Mouse (Mus musculus): ENCODE measurements at regions not wholly inside any gene's neighbourhood (a gene's known extent, or its start where the extent isn't known, plus 50 kb on each side); places are given as distances from the start of the nearest gene placed in this dataset.

DNA sequence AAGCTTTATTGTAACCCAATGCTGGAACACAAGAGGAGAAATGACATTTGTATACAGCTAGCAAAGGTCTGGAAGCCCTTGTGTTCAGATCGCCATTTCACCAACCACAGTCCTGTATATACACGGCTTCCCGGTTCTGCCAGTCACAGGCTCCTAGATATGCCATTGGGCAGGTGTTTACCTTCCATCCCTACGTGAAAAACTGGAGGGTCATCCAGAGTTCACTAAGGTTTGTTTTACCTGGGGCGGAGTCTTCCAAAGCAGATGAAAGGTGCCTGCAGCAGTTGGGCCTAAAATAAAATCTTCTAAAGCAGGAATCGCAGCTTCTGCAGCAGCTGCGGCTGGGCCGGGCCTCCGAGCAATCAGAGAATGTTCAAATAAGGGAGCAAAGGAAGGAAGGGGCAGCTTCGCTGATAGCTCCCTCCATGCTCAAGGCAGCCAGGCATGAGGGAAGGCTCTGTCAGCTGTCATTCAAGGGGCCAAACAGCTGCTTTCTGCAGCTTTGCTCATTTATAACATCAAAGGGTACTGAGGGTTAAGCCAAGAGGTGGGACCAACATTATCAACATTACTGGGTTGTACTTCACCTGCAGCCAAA is 81.7 kb upstream of the Hmga2 start:
- TF ChIP-seq CTCF (IDR thresholded peaks at IDR 0.05; ENCODE audit: low read depth) (no peak), EP300 (IDR thresholded peaks at IDR 0.05; ENCODE audit: low read depth) (no peak)

Data from liver, embryonic 14.5 days (tissue).